Mouse (Mus musculus): ENCODE results near the gene Ankfn1. TPM values are rescaled to one million over a fixed set of nuclear protein-coding genes. Genes with fewer than 3 reads are reported as not detected.
A peak's percentile ranks its signal among the peaks of the same experiment; 100 is the strongest.

The Ankfn1 gene
- polyA plus RNA-seq, 1 experiment from 2014 or later = 1.8 TPM

DNA sequence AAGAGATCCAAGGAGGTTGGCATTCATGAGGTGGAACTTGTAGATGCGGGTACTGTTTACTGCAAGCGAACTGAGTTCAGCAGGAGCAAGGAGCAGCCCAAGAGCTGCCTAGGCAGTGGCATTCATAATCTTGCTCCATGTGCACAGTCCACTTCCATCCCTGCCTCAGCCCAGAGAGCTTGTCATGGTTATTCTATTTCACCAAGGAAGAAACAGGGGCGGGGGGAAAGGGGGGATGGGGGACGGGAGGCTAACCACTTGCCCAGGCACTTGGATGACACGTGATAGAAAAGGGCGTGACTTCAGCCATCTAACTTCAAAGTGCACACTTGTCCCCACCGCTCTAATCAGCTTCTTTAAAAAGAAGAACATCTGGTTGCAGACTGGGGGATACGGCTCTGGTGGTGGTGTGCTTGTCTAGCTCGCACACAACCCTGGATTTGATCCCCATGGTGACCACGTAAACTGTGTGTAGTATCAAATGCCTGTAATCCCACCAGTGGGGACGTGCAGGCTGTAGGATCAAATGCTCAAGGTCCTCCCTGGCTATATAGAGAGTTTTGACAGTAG lies 203.1 kb downstream of the Ankfn1 start:
- Histone ChIP-seq H3K4me3 (replicated peaks) (no peak overlapping the region), H3K27me3 (no peaks in the 10 kb centered on the region), H3K4me1 (no peaks in the 10 kb centered on the region), H3K36me3 (no peaks in the 10 kb centered on the region), H3K9ac (no peak overlapping the region), H3K9me3 (replicated peaks) (no peaks in the 10 kb centered on the region), H3K27ac (replicated peaks) (no peak overlapping the region), H3K4me2 (replicated peaks) (no peak overlapping the region)
- ATAC-seq (ENCODE audit: insufficient number of reproducible peaks, low FRiP score, low TSS enrichment, low read depth) = 0 out of 2 replicates have a peak, but pooled peaks have one; percentile 29
- WGBS = 57% methylated on average over 11 of the region's 11 CpGs

DNA sequence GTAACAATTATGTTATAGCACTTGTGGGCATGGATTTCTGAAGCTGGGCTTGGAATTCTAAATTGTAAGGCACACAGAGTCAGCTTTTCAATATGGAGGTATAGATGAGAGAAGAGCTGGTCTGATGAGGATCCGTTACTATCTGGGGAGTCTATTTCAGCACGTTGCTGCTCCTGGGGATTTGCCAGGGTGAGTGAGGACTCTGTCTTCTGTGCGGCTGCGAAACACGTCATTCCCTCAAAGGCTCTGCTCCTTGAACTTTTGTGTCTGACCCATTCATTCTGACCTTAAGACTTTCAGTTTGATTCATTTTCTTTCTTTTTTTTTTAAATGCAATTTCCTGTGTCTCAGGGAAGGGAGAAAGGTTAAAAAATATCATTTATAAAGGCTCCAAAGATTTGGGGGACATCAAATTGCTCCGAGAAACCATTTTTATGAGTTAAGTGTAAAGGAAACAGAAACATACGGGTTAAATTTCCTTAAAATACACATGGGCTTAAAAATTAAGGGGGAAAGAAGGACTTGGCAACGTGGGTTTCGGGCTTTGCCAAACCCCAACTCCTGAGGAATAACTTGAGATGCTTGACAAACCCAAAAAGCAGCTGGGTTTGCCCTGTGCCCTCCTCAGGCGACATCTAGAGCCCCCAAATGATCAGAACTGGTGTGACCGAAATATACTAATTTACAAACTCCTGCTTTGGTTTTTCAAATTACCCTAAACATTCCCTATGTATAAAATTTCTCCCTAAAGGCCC lies 207.9 kb downstream of the Ankfn1 start:
- Histone ChIP-seq H3K27me3 (no peaks in the 10 kb centered on the region), H3K36me3 (no peaks in the 10 kb centered on the region), H3K4me1 (no peaks in the 10 kb centered on the region), H3K9me3 (replicated peaks) (no peaks in the 10 kb centered on the region), H3K4me3 (replicated peaks) (no peak overlapping the region), H3K4me2 (replicated peaks) (no peak overlapping the region), H3K27ac (replicated peaks) (no peak overlapping the region), H3K9ac (no peak overlapping the region)
- 43% methylated on average over 11 of the region's 11 CpGs for WGBS
- ATAC-seq (ENCODE audit: insufficient number of reproducible peaks, low FRiP score, low TSS enrichment, low read depth) = no peak

DNA sequence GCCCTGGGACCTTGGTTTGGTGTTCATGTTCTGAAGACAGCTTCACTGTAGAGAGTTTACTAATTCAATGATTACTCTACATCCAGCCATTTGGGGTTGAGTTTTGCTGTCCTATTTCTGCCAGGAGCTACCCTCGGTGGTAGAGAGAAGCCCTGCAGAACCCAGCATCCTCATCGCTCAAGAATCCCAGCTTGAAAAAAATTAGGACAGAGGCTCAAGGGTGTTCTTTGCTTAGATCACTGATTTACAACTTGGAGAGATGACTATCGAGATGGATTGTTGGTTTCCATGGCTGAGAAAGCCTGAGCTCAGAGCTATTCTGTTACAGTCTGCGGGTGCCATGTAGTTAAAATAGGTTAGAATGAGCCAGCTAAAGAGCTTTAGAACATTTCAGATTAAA lies 209.2 kb downstream of the Ankfn1 start:
- Histone ChIP-seq H3K36me3 (no peaks in the 10 kb centered on the region), H3K4me1 (no peaks in the 10 kb centered on the region), H3K27ac (replicated peaks) (no peak overlapping the region), H3K27me3 (no peaks in the 10 kb centered on the region), H3K4me2 (replicated peaks) (no peak overlapping the region), H3K9me3 (replicated peaks) (no peaks in the 10 kb centered on the region), H3K9ac (no peak overlapping the region), H3K4me3 (replicated peaks) (no peak overlapping the region)
- 87% methylated on average over 4 of the region's 4 CpGs for WGBS
- no peak for ATAC-seq (ENCODE audit: insufficient number of reproducible peaks, low FRiP score, low TSS enrichment, low read depth)

DNA sequence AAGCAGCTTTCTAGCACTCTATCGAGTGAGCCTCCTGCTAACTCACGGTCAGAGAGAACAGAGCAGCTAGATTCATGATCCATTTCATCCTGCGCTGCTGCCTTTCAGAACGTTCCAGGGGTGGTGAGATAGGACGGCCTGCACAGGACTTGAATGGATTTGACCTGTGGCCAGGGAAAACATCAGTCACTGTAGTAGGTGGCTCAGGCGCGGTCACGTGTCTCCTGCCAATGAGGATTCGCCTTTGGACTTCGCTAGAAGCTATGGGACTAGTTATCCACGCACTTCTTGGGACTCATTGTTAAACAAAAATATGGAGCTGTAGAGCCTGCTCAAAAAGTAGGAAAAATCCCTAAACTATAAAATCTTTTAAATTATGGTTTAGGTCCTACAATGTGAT lies 226.0 kb downstream of the Ankfn1 start:
- Histone ChIP-seq H3K9ac (no peak overlapping the region), H3K27me3 (no peaks in the 10 kb centered on the region), H3K4me3 (replicated peaks) (no peak overlapping the region), H3K4me1 (no peaks in the 10 kb centered on the region), H3K9me3 (replicated peaks) (no peaks in the 10 kb centered on the region), H3K27ac (replicated peaks) (no peak overlapping the region), H3K36me3 (no peaks in the 10 kb centered on the region), H3K4me2 (replicated peaks) (no peak overlapping the region)
- ATAC-seq (ENCODE audit: insufficient number of reproducible peaks, low FRiP score, low TSS enrichment, low read depth) = no peak
- WGBS = 89% methylated on average over 11 of the region's 11 CpGs

DNA sequence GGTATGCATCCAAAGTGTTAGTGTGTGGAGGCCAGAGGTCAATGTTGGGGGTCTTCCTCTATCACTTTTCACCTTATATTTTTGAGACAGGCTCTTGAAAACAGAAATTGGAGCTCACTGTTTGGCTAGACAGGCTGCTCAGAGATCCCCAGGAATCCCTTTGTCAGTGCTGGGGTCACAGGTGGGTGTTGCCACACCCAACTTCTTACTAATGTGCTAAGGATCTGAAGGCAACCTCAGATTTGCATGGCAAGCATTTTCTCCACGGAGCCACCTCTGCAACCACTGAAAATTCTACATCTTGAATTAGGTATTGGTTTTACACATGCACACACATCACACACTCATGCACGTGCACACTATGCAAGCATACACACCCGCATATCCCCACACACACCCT lies 226.5 kb downstream of the Ankfn1 start:
- H3K27me3 ChIP-seq = no peaks in the 10 kb centered on the region
- no peak overlapping the region for H3K27ac ChIP-seq (replicated peaks)
- H3K36me3 ChIP-seq = no peaks in the 10 kb centered on the region
- no peak overlapping the region for H3K4me2 ChIP-seq (replicated peaks)
- no peak for ATAC-seq (ENCODE audit: insufficient number of reproducible peaks, low FRiP score, low TSS enrichment, low read depth)
- H3K4me1 ChIP-seq = no peaks in the 10 kb centered on the region; the same call in 1 of the 2 replicates
- H3K4me3 ChIP-seq (replicated peaks) = no peak overlapping the region
- no peaks in the 10 kb centered on the region for H3K9me3 ChIP-seq (replicated peaks)
- WGBS = 84% methylated on average over 3 of the region's 3 CpGs
- no peak overlapping the region for H3K9ac ChIP-seq

- Histone ChIP-seq H3K4me3 (replicated peaks) (no peak overlapping the region), H3K36me3 (no peaks in the 10 kb centered on the region), H3K4me1 (peaks cover 11% of the 10 kb centered on the region), H3K9ac (no peak overlapping the region), H3K27me3 (no peaks in the 10 kb centered on the region), H3K27ac (replicated peaks) (no peak overlapping the region), H3K4me2 (replicated peaks) (no peak overlapping the region), H3K9me3 (replicated peaks) (no peaks in the 10 kb centered on the region)
- 44% methylated on average over 4 of the region's 4 CpGs for WGBS
- ATAC-seq (ENCODE audit: insufficient number of reproducible peaks, low FRiP score, low TSS enrichment, low read depth) = no peak
Measured at GRCm38 (mm10) chr11:89548786-89549185, 228.7 kb downstream of the Ankfn1 start.

DNA sequence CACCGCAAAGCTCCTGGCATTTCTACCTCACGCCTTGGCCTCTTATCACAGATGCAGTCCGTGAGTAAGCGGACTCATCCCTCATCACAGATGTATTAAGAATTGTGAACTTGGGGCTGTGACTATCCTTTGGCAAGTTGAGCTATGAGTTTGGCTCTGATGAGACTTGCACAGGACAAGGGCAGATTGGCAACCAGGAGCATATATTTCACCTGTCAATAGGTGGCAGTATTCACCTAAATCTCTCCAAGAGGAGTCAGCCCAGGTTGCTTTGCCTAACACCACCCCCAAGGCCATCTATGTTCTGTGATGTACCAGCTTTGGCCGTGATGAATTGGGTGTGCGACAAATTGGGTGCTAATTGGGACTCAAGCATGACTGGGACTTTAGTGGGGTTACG lies 231.3 kb downstream of the Ankfn1 start:
- H3K36me3 ChIP-seq = no peaks in the 10 kb centered on the region
- ATAC-seq (ENCODE audit: insufficient number of reproducible peaks, low FRiP score, low TSS enrichment, low read depth) = no peak
- 43% methylated on average over 7 of the region's 7 CpGs for WGBS
- peaks cover 11% of the 10 kb centered on the region for H3K4me1 ChIP-seq
- H3K27ac ChIP-seq (replicated peaks) = no peak overlapping the region
- no peaks in the 10 kb centered on the region for H3K9me3 ChIP-seq (replicated peaks)
- H3K9ac ChIP-seq = no peak overlapping the region
- no peak overlapping the region for H3K4me3 ChIP-seq (replicated peaks)
- H3K27me3 ChIP-seq = no peaks in the 10 kb centered on the region
- no peak overlapping the region for H3K4me2 ChIP-seq (replicated peaks)

DNA sequence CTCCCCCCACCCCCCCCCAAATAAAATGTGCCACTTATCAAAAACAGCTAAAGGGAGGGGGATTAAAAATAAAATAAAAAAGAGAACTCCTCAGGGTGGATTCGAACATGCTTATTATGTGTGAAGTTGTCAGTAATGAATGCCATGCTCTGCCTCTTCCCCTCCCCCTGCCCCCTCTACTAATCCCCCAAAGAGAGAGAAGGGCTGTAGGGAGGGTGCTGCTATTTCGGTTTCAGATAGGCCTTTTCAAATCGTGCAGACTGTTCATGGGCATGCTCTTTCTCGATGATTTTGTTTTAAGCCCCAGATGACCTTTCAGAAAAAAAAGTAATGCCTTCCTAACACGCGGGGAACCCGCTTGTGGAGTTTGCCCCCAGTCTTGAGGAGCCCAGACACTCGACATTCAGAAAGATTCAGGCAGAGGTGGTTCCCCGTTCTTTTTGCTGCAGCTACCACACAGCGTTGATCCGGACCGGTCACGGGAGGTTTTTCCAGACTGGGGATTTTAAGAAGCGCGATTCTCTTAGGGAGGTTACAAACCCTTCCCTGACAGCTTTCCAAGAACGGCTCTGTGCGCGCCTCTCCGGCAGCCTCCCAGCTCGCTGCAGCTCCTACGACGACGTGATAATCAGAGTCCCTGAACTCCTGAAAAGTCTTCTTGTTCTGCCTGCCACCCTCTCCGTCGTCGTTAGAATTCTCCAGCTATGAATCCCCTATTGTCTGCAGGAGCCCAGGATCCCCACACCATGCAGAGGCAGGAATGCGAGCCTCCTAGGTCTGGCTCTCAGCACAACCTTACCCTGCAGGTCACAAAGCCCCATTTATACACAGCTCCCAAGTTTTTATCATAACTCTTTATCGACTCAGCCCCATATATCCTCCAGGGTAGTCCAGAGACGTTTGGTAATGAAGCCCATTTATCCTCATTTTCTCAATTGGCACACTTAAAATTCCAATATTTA lies 232.3 kb downstream of the Ankfn1 start:
- Histone ChIP-seq H3K27me3 (no peaks in the 10 kb centered on the region), H3K4me1 (peaks cover 11% of the 10 kb centered on the region), H3K9ac (no peak overlapping the region), H3K27ac (replicated peaks) (0 out of 2 replicates have a peak overlapping the region, but pooled peaks have one; percentile 48), H3K36me3 (no peaks in the 10 kb centered on the region), H3K4me3 (replicated peaks) (peak overlapping the region; percentile 16), H3K4me2 (replicated peaks) (peak overlapping the region; percentile 48), H3K9me3 (replicated peaks) (no peaks in the 10 kb centered on the region)
- ATAC-seq (ENCODE audit: insufficient number of reproducible peaks, low FRiP score, low TSS enrichment, low read depth) = no peak
- WGBS = 3% methylated on average over 29 of the region's 29 CpGs

GRCm38 (mm10) chr11:89538376-89538775 lies 239.1 kb downstream of the Ankfn1 start:
- Histone ChIP-seq H3K36me3 (no peaks in the 10 kb centered on the region), H3K4me3 (replicated peaks) (no peak overlapping the region), H3K9me3 (replicated peaks) (no peaks in the 10 kb centered on the region), H3K27ac (replicated peaks) (no peak overlapping the region), H3K4me2 (replicated peaks) (no peak overlapping the region), H3K27me3 (no peaks in the 10 kb centered on the region), H3K4me1 (no peaks in the 10 kb centered on the region), H3K9ac (no peak overlapping the region)
- 70% methylated on average over 8 of the region's 8 CpGs for WGBS
- no peak for ATAC-seq (ENCODE audit: insufficient number of reproducible peaks, low FRiP score, low TSS enrichment, low read depth)

GRCm38 (mm10) chr11:89527800-89528430 lies 249.5 kb downstream of the Ankfn1 start:
- H3K4me2 ChIP-seq (replicated peaks) = no peak overlapping the region
- H3K36me3 ChIP-seq = no peaks in the 10 kb centered on the region
- 74% methylated on average over 4 of the region's 4 CpGs for WGBS
- no peak for ATAC-seq (ENCODE audit: insufficient number of reproducible peaks, low FRiP score, low TSS enrichment, low read depth)
- no peak overlapping the region for H3K4me3 ChIP-seq (replicated peaks)
- no peak overlapping the region for H3K27ac ChIP-seq (replicated peaks)
- H3K4me1 ChIP-seq = no peaks in the 10 kb centered on the region
- H3K9ac ChIP-seq = no peak overlapping the region
- H3K9me3 ChIP-seq (replicated peaks) = no peaks in the 10 kb centered on the region
- H3K27me3 ChIP-seq = no peaks in the 10 kb centered on the region

- Histone ChIP-seq H3K4me3 (replicated peaks) (no peak overlapping the region), H3K36me3 (no peaks in the 10 kb centered on the region), H3K4me2 (replicated peaks) (no peak overlapping the region), H3K27ac (replicated peaks) (no peak overlapping the region), H3K27me3 (peaks cover 4% of the 10 kb centered on the region; the same call in 1 of the 2 replicates), H3K4me1 (peaks cover 5% of the 10 kb centered on the region), H3K9me3 (replicated peaks) (no peaks in the 10 kb centered on the region), H3K9ac (no peak overlapping the region)
- 33% methylated on average over 9 of the region's 9 CpGs for WGBS
- no peak for ATAC-seq (ENCODE audit: insufficient number of reproducible peaks, low FRiP score, low TSS enrichment, low read depth)
Measured at GRCm38 (mm10) chr11:89515501-89515901, 262.0 kb downstream of the Ankfn1 start.

All from embryonic facial prominence, embryonic 15.5 days (tissue).